Mouse (Mus musculus) ES-E14 (cell line): ENCODE data around the gene Adgb. TPM values are rescaled to one million over a fixed set of nuclear protein-coding genes. Genes with fewer than 3 reads are reported as not detected.

ENCODE experiments used
- DNase-seq: peaks from one replicate; pipeline ENCODE4 v3.0.0-alpha.2; 2013; ENCODE audit warnings: low read depth, low spot score
- H3K27ac ChIP-seq: 2 replicates; pipeline ENCODE4 v1.5.1; 2012; ENCODE audit warnings: low read depth, mild to moderate bottlenecking, low read length, moderate library complexity, mixed read lengths; ENCODE audit not compliant: poor library complexity, insufficient read depth, severe bottlenecking
- H3K36me3 ChIP-seq: 2 replicates; pipeline ENCODE4 v1.6.1; 2012; ENCODE audit warnings: mild to moderate bottlenecking, low read length, moderate library complexity, mixed read lengths; ENCODE audit not compliant: control insufficient read depth, poor library complexity, insufficient read depth, severe bottlenecking
- H3K4me1 ChIP-seq, 2 experiments: fragments of 150-350 bp in 1 of 2; sonication (generic) in 1 of 2; 2 replicates each; pipeline ENCODE4 v1.6.1; 2012; ENCODE audit warnings: low read length in 2 of 2, mild to moderate bottlenecking in 1 of 2, mixed read lengths in 1 of 2; ENCODE audit not compliant: control insufficient read depth in 2 of 2, insufficient read depth in 2 of 2, poor library complexity in 1 of 2
- H3K4me3 ChIP-seq, 2 experiments: fragments of 150-350 bp in 1 of 2; sonication (generic) in 1 of 2; 2 replicates each; pipeline ENCODE4 v1.5.1; 2012; ENCODE audit warnings: low read length in 2 of 2, low read depth in 1 of 2, mild to moderate bottlenecking in 1 of 2, mixed read lengths in 1 of 2; ENCODE audit not compliant: insufficient read depth in 1 of 2, poor library complexity in 1 of 2, severe bottlenecking in 1 of 2
- H3K9ac ChIP-seq: 2 replicates; pipeline ENCODE4 v1.6.1; 2012; ENCODE audit warnings: low read depth, mild to moderate bottlenecking, low read length, mixed read lengths; ENCODE audit not compliant: poor library complexity, insufficient read depth, severe bottlenecking
- H3K9me3 ChIP-seq: fragments of 150-350 bp; sonication (generic); 2 replicates; pipeline ENCODE4 v1.6.1; 2012; ENCODE audit warnings: low read depth, mild to moderate bottlenecking, low read length; ENCODE audit not compliant: control insufficient read depth, insufficient read depth
- CHD2 ChIP-seq: IDR thresholded peaks from 2 replicates; pipeline ENCODE4 v1.6.1; 2014; ENCODE audit warnings: mild to moderate bottlenecking, low read depth, low read length, inconsistent platforms
- HCFC1 ChIP-seq: IDR thresholded peaks from 2 replicates; pipeline ENCODE4 v1.6.1; 2012; ENCODE audit warnings: low read length, inconsistent platforms, borderline replicate concordance; ENCODE audit not compliant: insufficient read depth
- MAFK ChIP-seq: IDR thresholded peaks from 2 replicates; pipeline ENCODE4 v1.6.1; 2014; ENCODE audit warnings: mild to moderate bottlenecking, low read depth, low read length, inconsistent platforms; ENCODE audit not compliant: insufficient read depth
- ZC3H11A ChIP-seq: IDR thresholded peaks from 2 replicates; pipeline ENCODE4 v1.6.1; 2012; ENCODE audit warnings: low read depth, mild to moderate bottlenecking, inconsistent platforms, low read length, borderline replicate concordance
- ZNF384 ChIP-seq: IDR thresholded peaks from 2 replicates; pipeline ENCODE4 v1.6.1; 2012; ENCODE audit warnings: low read depth, low read length, inconsistent platforms
- in situ Hi-C, 2 experiments: fragments of 600-800 bp; cut with MboI; formaldehyde crosslinking; loops; one replicate each; pipeline ENCODE4 v1.15.1; 2025; ENCODE audit warnings: low sequenced_read_pairs in 2 of 2, inconsistent platforms in 1 of 2; ENCODE audit not compliant: unreplicated experiment in 2 of 2
- total RNA-seq: library from RNA; depleted of rRNA; stranded (reverse); fragments of 300-350 nt; gene quantifications from 2 replicates; pipeline ENCODE4 v1.2.3, GENCODE M21; 2012

Adgb gene
- total RNA-seq, 1 experiment: not detected

DNA sequence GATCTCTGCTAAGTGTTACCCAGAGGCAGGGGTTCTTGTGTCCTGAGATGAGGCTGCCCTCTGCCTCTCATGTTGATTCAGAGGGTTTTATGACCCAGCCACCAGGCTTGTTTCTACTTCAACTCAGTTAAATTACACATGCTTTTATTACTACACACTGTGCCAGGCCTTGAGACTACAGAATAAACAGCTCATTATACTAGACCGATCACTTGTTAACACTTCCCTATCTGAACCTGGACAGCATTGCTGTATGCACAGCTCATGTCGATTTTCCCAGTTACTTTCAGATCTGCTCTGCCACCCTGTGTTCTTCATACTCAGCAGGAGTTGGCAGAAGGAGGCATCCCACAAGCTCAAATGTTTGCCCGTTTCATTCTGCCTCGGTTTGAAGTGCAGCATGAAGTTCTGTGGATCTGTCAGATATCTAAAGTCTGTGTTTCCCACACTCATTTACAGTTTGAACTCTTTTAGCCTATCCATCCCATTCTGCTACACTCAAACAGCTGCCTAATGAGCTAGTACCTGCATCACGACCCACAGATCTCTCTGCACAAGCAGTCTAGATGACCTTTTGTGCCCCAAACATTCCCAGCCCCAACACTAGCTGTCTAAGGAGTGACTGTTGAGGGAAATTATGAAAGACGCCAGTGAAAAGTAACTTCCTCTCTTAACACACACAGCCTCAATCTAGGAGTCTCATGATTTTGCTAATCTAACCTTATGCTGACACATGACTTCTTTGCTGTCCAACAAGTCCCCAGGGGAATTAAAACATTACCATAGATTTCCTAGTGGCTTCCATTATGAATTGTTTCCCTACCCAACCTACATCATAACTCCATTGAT lies 3.2 kb downstream of the Adgb start:
- Histone ChIP-seq H3K9ac (no peak overlapping the region), H3K27ac (no peak overlapping the region), H3K4me3 (no peak overlapping the region), H3K9me3 (no peaks in the 10 kb centered on the region), H3K4me1 (no peaks in the 10 kb centered on the region), H3K36me3 (no peaks in the 10 kb centered on the region)
- no peak for TF ChIP-seq HCFC1
- no peak for TF ChIP-seq CHD2
- in situ Hi-C loops: no loop called here
- DNase-seq: no peak

DNA sequence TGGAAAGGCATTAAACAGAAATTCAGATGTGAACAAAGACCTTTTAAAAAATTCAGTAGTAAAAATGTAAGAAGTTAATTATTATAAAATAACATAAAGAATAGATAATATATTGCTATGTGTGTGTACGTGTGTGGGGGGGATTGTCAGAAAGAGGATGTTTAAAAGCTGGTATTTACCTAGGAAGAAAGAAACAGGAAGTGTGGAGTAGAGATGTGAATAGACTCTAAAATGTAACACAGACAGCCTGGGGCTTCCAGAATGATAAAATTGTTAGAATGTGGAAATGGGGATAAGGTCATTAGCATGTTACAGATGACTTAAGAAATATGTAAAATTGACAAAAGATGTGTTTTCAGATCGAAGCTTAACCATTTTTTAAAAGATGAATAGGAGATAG lies 12.0 kb downstream of the Adgb start:
- Histone ChIP-seq H3K36me3 (no peaks in the 10 kb centered on the region), H3K9me3 (no peaks in the 10 kb centered on the region), H3K4me1 (no peaks in the 10 kb centered on the region), H3K27ac (no peak overlapping the region), H3K4me3 (no peak overlapping the region), H3K9ac (no peak overlapping the region)
- no peak for DNase-seq
- in situ Hi-C loops: no loop called here
- TF ChIP-seq ZC3H11A: no peak
- no peak for TF ChIP-seq ZNF384
- TF ChIP-seq CHD2: no peak
- TF ChIP-seq MAFK: no peak
- TF ChIP-seq HCFC1: no peak

- in situ Hi-C loops: no loop called here
- Histone ChIP-seq H3K4me3 (no peak overlapping the region), H3K9ac (no peak overlapping the region), H3K36me3 (no peaks in the 10 kb centered on the region), H3K27ac (no peak overlapping the region), H3K4me1 (no peaks in the 10 kb centered on the region), H3K9me3 (no peaks in the 10 kb centered on the region)
- no peak for DNase-seq
- TF ChIP-seq ZC3H11A: no peak
- no peak for TF ChIP-seq CHD2
- TF ChIP-seq HCFC1: no peak
- no peak for TF ChIP-seq ZNF384
- no peak for TF ChIP-seq MAFK
Observed at GRCm38 (mm10) chr10:10456991-10457390, 15.1 kb downstream of the Adgb start.

- no peaks in the 10 kb centered on the region for H3K9me3 ChIP-seq
- H3K9ac ChIP-seq: no peak overlapping the region
- no peaks in the 10 kb centered on the region for H3K36me3 ChIP-seq
- no peak overlapping the region for H3K4me3 ChIP-seq
- DNase-seq: no peak
- no peaks in the 10 kb centered on the region for H3K4me1 ChIP-seq
- no peak for TF ChIP-seq ZC3H11A
- TF ChIP-seq MAFK: no peak
- no peak for TF ChIP-seq HCFC1
- no peak for TF ChIP-seq ZNF384
- no peak for TF ChIP-seq CHD2
- in situ Hi-C loops: no loop called here
- H3K27ac ChIP-seq: no peak overlapping the region
Observed at GRCm38 (mm10) chr10:10449067-10449466, 23.1 kb downstream of the Adgb start.
